Mouse (Mus musculus) hindbrain, embryonic 16.5 days (tissue): Measurements from ENCODE around the gene Ttc7b. TPM values are rescaled to one million over a fixed set of nuclear protein-coding genes. Genes with fewer than 3 reads are reported as not detected.

ENCODE experiments used
- ATAC-seq: fragments of 200-750 bp; cut with Nextera tagmentation; 2 replicates; pipeline ENCODE4 v1.8.0; 2017; ENCODE audit warnings: moderate TSS enrichment, moderate library complexity
- H3K27ac ChIP-seq: fragments of 300-500 bp; sonication (generic); 2 replicates; pipeline ENCODE4 v1.5.1; 2014; ENCODE audit warnings: low read depth, mild to moderate bottlenecking, control low read depth, low read length, moderate library complexity
- H3K27me3 ChIP-seq: fragments of 300-500 bp; sonication (generic); replicated peaks from 2 replicates; pipeline ENCODE4 v1.6.1; 2014; ENCODE audit warnings: low read length; ENCODE audit not compliant: control insufficient read depth, insufficient read depth
- H3K36me3 ChIP-seq: fragments of 300-500 bp; sonication (generic); 2 replicates; pipeline ENCODE4 v1.6.1; 2014; ENCODE audit warnings: mild to moderate bottlenecking, low read length, moderate library complexity, mixed read lengths; ENCODE audit not compliant: control insufficient read depth, insufficient read depth
- H3K4me1 ChIP-seq: fragments of 300-500 bp; sonication (generic); 2 replicates; pipeline ENCODE4 v1.6.1; 2014; ENCODE audit warnings: low read depth, low read length; ENCODE audit not compliant: control insufficient read depth, insufficient read depth
- H3K4me2 ChIP-seq: fragments of 300-500 bp; sonication (generic); 2 replicates; pipeline ENCODE4 v1.6.1; 2014; ENCODE audit warnings: mild to moderate bottlenecking, low read length, control low read depth, moderate library complexity
- H3K4me3 ChIP-seq: fragments of 300-500 bp; sonication (generic); 2 replicates; pipeline ENCODE4 v1.5.1; 2014; ENCODE audit warnings: mild to moderate bottlenecking, low read length, control low read depth, moderate library complexity
- H3K9ac ChIP-seq: fragments of 300-500 bp; sonication (generic); 2 replicates; pipeline ENCODE4 v1.6.1; 2014; ENCODE audit warnings: low read depth, mild to moderate bottlenecking, control low read depth, low read length, moderate library complexity
- H3K9me3 ChIP-seq: fragments of 300-500 bp; sonication (generic); 2 replicates; pipeline ENCODE4 v1.6.1; 2014; ENCODE audit warnings: mild to moderate bottlenecking, low read length, moderate library complexity; ENCODE audit not compliant: control insufficient read depth
- WGBS: fragments of 180-500 bp; shearing (Covaris S2); extraction: QIAGEN DNeasy Blood & Tissue Kit; methylation state at CpG from one replicate; pipeline ENCODE4 v1.1.7; 2014; 5-methylcytosine and 5-hydroxymethylcytosine counted together
- polyA plus RNA-seq: library from polyadenylated mRNA; unstranded; fragments of >200 nt; fragmentation: Nextera tagmentation; extraction: Ambion mirVana; gene quantifications from 2 replicates; pipeline ENCODE4 v1.2.1, GENCODE M21; 2015

The Ttc7b gene
- polyA plus RNA-seq, 1 experiment from 2014 or later, result 8.8 TPM

DNA sequence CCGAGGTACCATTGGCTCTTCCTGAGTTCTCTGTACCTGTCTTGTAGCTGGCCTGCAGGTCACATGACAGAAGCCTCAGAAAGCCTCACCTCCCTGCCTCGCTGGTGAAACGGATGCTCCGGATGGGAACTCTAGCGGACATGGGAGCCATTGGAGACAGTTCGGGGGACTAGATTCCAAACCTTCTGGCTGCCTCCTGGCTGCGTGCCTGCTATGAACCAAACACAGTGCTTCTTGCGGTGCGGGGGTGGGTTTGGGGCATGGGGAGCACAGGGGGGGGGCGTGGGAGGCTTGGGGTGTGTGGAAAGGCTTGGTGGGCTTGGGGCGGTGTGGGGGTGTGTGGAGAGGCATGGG, 230.5 kb downstream of the Ttc7b start:
- H3K4me2 ChIP-seq, result peak overlapping the region; percentile 9; the same call in 1 of the 2 replicates
- H3K4me3 ChIP-seq, result no peak overlapping the region
- H3K9ac ChIP-seq, result 0 out of 2 replicates have a peak overlapping the region, but pooled peaks have one; percentile 17
- peaks cover 29% of the 10 kb centered on the region for H3K4me1 ChIP-seq
- no peaks in the 10 kb centered on the region for H3K9me3 ChIP-seq
- peak overlapping the region; percentile 70 for H3K27ac ChIP-seq
- H3K36me3 ChIP-seq, result no peaks in the 10 kb centered on the region
- 43% methylated on average over 11 of the region's 11 CpGs for WGBS
- no peaks in the 10 kb centered on the region for H3K27me3 ChIP-seq
- no peak for ATAC-seq

GRCm38 (mm10) chr12:100289267-100290177, 231.1 kb downstream of the Ttc7b start:
- Histone ChIP-seq H3K9me3 (no peaks in the 10 kb centered on the region), H3K9ac (0 out of 2 replicates have a peak overlapping the region, but pooled peaks have one; percentile 17), H3K36me3 (no peaks in the 10 kb centered on the region), H3K27me3 (no peaks in the 10 kb centered on the region), H3K4me1 (peaks cover 29% of the 10 kb centered on the region), H3K4me3 (no peak overlapping the region), H3K4me2 (peak overlapping the region; percentile 9; the same call in 1 of the 2 replicates), H3K27ac (peak overlapping the region; percentile 70)
- peak; percentile 75 for ATAC-seq
- WGBS, result 16% methylated on average over 8 of the region's 8 CpGs

- no peaks in the 10 kb centered on the region for H3K9me3 ChIP-seq
- no peak overlapping the region for H3K4me2 ChIP-seq
- ATAC-seq, result no peak
- H3K9ac ChIP-seq, result no peak overlapping the region
- H3K36me3 ChIP-seq, result no peaks in the 10 kb centered on the region
- 84% methylated on average over 5 of the region's 5 CpGs for WGBS
- H3K4me3 ChIP-seq, result no peak overlapping the region
- H3K27me3 ChIP-seq, result no peaks in the 10 kb centered on the region
- H3K27ac ChIP-seq, result no peak overlapping the region
- peaks cover 29% of the 10 kb centered on the region for H3K4me1 ChIP-seq
These were observed 232.6 kb downstream of the Ttc7b start for GRCm38 (mm10) chr12:100288018-100288417.

GRCm38 (mm10) chr12:100287565-100287964, 233.1 kb downstream of the Ttc7b start:
- no peak for ATAC-seq
- H3K36me3 ChIP-seq, result no peaks in the 10 kb centered on the region
- peaks cover 30% of the 10 kb centered on the region for H3K4me1 ChIP-seq
- no peak overlapping the region for H3K27ac ChIP-seq
- H3K4me2 ChIP-seq, result no peak overlapping the region
- no peaks in the 10 kb centered on the region for H3K27me3 ChIP-seq
- 93% methylated on average over 2 of the region's 2 CpGs for WGBS
- H3K4me3 ChIP-seq, result no peak overlapping the region
- no peak overlapping the region for H3K9ac ChIP-seq
- no peaks in the 10 kb centered on the region for H3K9me3 ChIP-seq

DNA sequence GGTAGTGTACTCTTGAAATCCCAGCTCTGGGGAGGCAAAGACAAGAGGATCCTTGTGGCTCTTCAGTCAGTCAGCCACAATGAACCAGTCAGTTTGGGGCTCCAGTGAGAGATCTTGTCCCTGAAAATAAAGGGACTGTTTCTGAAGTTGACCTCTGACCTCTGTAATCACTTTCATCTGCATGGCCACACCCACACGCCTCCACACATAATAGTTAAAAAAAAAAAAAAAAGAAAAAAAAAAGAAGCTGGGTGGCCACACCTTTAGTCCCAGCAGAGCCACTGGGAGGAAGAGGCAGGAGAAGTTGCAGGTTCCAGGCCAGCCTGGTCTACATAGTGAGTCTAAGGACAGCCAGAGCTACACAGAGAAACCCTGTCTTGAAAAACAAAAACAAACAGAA, 237.3 kb downstream of the Ttc7b start:
- 47% methylated on average over 1 of the region's 1 CpGs for WGBS
- Histone ChIP-seq H3K4me2 (no peak overlapping the region), H3K9ac (no peak overlapping the region), H3K36me3 (no peaks in the 10 kb centered on the region), H3K9me3 (no peaks in the 10 kb centered on the region), H3K27me3 (no peaks in the 10 kb centered on the region), H3K4me3 (no peak overlapping the region), H3K27ac (no peak overlapping the region), H3K4me1 (peaks cover 9% of the 10 kb centered on the region)
- ATAC-seq, result no peak

DNA sequence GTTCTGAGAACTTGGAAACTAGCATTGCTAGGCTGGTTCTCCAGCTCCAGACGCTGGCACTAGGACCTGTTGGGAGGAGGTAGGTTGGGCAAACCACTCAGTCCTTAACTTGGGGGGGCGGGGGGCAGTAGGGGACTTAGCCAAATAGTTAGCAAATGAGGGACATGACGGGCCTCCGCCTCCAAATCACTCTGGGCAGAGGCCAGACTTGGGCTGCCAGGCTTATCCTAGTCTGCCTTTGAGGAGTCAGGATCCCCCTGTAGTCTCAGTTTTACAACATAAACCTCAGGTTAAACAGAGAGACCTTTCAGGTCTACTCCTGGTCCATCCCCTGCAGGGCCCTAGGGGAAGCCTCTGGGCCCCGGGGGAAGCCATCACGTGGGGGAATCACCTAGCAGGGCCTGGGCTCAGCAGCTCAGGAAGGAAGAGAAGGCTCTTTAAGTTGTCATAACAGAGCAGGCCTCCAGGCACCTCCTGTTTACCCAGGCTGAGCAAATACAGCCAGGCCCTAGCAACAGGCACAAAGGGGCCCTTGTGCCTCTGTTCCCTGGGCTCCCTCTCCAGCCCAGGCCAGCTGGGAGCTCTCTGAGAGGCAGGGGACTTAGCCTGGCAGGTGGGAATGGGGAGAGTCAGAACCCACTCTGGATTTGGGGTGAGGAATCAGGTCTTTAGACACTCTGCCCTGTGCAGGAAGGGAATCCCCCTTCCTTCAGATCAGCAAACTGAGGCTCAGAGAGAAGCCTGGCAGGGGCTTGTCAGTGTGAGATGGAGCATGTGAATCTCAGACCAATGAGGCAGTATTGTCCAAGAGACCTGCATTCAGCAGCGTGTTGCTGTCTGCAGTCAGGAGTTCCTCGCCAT, 238.4 kb downstream of the Ttc7b start:
- ATAC-seq, result peak; percentile 85
- no peak overlapping the region for H3K4me2 ChIP-seq
- H3K9me3 ChIP-seq, result no peaks in the 10 kb centered on the region
- WGBS, result 41% methylated on average over 8 of the region's 8 CpGs
- no peaks in the 10 kb centered on the region for H3K36me3 ChIP-seq
- peaks cover 10% of the 10 kb centered on the region for H3K4me1 ChIP-seq
- H3K4me3 ChIP-seq, result no peak overlapping the region
- no peaks in the 10 kb centered on the region for H3K27me3 ChIP-seq
- H3K9ac ChIP-seq, result 0 out of 2 replicates have a peak overlapping the region, but pooled peaks have one; percentile 10
- peak overlapping the region; percentile 73 for H3K27ac ChIP-seq

- no peaks in the 10 kb centered on the region for H3K9me3 ChIP-seq
- no peak for ATAC-seq
- no peak overlapping the region for H3K4me3 ChIP-seq
- peaks cover 21% of the 10 kb centered on the region for H3K4me1 ChIP-seq
- no peak overlapping the region for H3K4me2 ChIP-seq
- peak overlapping the region; percentile 73 for H3K27ac ChIP-seq
- H3K9ac ChIP-seq, result no peak overlapping the region
- no peaks in the 10 kb centered on the region for H3K36me3 ChIP-seq
- H3K27me3 ChIP-seq, result no peaks in the 10 kb centered on the region
- WGBS, result 76% methylated on average over 4 of the region's 4 CpGs
These were observed 239.4 kb downstream of the Ttc7b start for GRCm38 (mm10) chr12:100280972-100281794.

GRCm38 (mm10) chr12:100279898-100280297, 240.7 kb downstream of the Ttc7b start:
- no peak for ATAC-seq
- no peaks in the 10 kb centered on the region for H3K9me3 ChIP-seq
- no peak overlapping the region for H3K27ac ChIP-seq
- H3K4me3 ChIP-seq, result no peak overlapping the region
- no peak overlapping the region for H3K4me2 ChIP-seq
- H3K9ac ChIP-seq, result no peak overlapping the region
- WGBS, result 83% methylated on average over 4 of the region's 4 CpGs
- peaks cover 26% of the 10 kb centered on the region for H3K4me1 ChIP-seq
- no peaks in the 10 kb centered on the region for H3K27me3 ChIP-seq
- H3K36me3 ChIP-seq, result no peaks in the 10 kb centered on the region
